Mouse (Mus musculus): ENCODE data around the gene Gm28035. TPM values are rescaled to one million over a fixed set of nuclear protein-coding genes. Genes with fewer than 3 reads are reported as not detected.

Gene Gm28035
- polyA plus RNA-seq, 1 experiment from 2014 or later: 0.10 TPM

- H3K27me3 ChIP-seq: no peaks in the 10 kb centered on the region
- H3K4me3 ChIP-seq: no peak overlapping the region
- no peak overlapping the region for H3K9ac ChIP-seq
- H3K4me1 ChIP-seq: peaks cover 49% of the 10 kb centered on the region
- H3K36me3 ChIP-seq: peaks cover 46% of the 10 kb centered on the region
- H3K9me3 ChIP-seq: no peaks in the 10 kb centered on the region
- no peak overlapping the region for H3K4me2 ChIP-seq
- 0 out of 2 replicates have a peak overlapping the region, but pooled peaks have one; percentile 2 for H3K27ac ChIP-seq
- 70% methylated on average over 4 of the region's 4 CpGs for WGBS
- no peak for ATAC-seq (ENCODE audit: insufficient number of reproducible peaks, low FRiP score, low TSS enrichment, low read depth)
These were observed 590 bp upstream of the Gm28035 start for GRCm38 (mm10) chr2:30239777-30240176.

DNA sequence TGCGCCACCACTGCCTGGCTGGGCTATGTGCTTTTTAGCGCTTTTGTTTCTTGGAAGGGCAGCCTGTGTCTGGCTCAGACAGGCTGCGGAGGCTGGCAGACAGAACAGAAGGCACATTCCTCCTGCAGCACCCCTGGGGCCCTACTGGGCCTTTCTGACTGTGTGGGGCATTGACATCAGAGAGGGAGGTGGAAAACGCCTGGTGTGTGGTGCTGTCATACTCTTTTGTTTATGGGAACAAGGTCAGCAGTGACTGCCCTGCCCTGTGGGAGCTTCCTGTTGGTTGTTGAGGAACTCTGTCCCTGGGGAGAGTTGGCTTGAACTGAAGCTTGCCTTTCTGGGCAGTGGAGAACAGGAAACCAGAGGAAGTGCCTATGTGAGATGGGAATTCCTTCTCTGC is 2.1 kb downstream of the Gm28035 start:
- H3K9ac ChIP-seq: no peak overlapping the region
- H3K4me3 ChIP-seq: no peak overlapping the region
- peaks cover 51% of the 10 kb centered on the region for H3K4me1 ChIP-seq
- H3K27me3 ChIP-seq: no peaks in the 10 kb centered on the region
- H3K4me2 ChIP-seq: no peak overlapping the region
- no peak overlapping the region for H3K27ac ChIP-seq
- no peaks in the 10 kb centered on the region for H3K9me3 ChIP-seq
- peaks cover 57% of the 10 kb centered on the region for H3K36me3 ChIP-seq
- WGBS: 49% methylated on average over 4 of the region's 4 CpGs
- ATAC-seq (ENCODE audit: insufficient number of reproducible peaks, low FRiP score, low TSS enrichment, low read depth): no peak

DNA sequence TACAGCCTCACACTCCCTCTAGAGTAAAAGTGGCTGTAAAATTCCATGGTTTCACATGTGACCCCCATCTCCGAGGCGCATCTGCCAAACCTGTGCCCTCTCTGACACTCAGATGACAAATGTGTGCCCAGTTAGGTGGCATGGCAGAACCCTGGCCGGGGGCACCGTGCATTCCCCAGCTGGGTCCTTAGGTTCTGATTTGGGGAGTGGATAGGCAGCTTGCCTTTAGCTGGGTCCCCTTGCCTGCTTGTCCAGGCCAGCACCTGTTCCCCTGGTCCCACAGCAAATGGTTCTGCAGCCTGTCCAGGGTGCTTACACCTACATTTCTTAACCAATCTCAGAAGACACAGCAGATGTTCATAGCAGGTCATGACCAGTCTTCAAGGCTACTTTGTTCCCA is 3.0 kb downstream of the Gm28035 start:
- no peak overlapping the region; the same call in 1 of the 2 replicates for H3K27ac ChIP-seq
- H3K9me3 ChIP-seq: no peaks in the 10 kb centered on the region
- no peak overlapping the region for H3K4me3 ChIP-seq
- peaks cover 50% of the 10 kb centered on the region for H3K4me1 ChIP-seq
- WGBS: 86% methylated on average over 4 of the region's 4 CpGs
- no peak overlapping the region for H3K9ac ChIP-seq
- H3K36me3 ChIP-seq: peaks cover 63% of the 10 kb centered on the region
- H3K27me3 ChIP-seq: no peaks in the 10 kb centered on the region
- no peak for ATAC-seq (ENCODE audit: insufficient number of reproducible peaks, low FRiP score, low TSS enrichment, low read depth)
- H3K4me2 ChIP-seq: no peak overlapping the region

DNA sequence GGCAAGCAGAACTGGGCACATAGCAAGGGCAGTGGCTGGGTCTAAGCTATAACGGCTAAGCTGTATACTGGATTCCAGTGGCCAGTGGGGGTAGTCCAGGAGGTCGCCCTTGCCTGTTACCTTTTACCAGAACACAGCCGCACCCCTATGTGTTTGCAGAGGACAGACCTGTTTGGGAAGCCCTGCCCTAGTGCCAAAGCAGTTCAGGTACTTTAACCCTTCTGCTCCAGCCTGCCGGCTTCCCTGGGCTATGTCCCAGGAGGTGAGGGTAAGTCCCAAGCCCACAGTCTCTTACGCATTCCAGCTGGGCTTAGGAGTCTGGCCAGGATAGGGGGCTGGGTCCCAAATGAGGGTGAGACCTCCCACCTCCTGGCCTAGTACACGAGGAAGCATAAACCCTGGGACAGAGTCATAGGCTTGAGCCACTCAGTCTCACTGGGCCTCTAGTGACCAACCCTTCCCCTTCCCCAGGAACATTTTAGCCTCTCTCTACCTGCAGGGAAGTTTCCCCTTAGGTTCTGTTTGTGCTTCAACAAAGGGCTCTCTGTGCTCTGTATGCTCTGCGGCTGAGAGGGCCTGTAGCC is 4.3 kb downstream of the Gm28035 start:
- ATAC-seq (ENCODE audit: insufficient number of reproducible peaks, low FRiP score, low TSS enrichment, low read depth): peak; percentile 64; the same call in 1 of the 2 replicates
- Histone ChIP-seq H3K9me3 (no peaks in the 10 kb centered on the region), H3K27ac (peak overlapping the region; percentile 70), H3K9ac (no peak overlapping the region), H3K4me3 (no peak overlapping the region), H3K27me3 (no peaks in the 10 kb centered on the region), H3K4me1 (peaks cover 39% of the 10 kb centered on the region), H3K4me2 (no peak overlapping the region), H3K36me3 (peaks cover 76% of the 10 kb centered on the region)
- 45% methylated on average over 7 of the region's 7 CpGs for WGBS

DNA sequence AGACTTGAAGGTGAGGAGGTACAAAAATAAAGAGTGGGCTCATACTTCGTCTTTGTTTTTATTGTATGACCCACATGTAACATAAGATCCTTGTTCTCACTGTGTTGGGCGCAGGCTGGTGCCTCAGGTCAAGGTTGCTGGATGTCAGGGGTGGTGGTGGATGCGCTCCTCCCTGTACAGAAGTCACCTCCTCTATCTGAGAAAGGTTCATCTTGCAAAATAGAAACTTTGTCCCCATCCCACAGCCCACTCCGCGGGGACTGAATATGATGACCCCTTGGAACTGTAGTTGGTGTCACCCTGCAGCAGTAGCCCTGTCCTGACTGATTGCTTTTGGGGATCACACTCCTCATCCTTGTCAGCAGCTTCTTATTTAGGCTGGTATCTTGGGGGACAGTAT is 6.7 kb downstream of the Gm28035 start:
- no peak overlapping the region for H3K27ac ChIP-seq
- no peaks in the 10 kb centered on the region for H3K9me3 ChIP-seq
- no peak overlapping the region for H3K4me3 ChIP-seq
- H3K27me3 ChIP-seq: no peaks in the 10 kb centered on the region
- H3K4me1 ChIP-seq: peaks cover 41% of the 10 kb centered on the region
- peaks cover 62% of the 10 kb centered on the region for H3K36me3 ChIP-seq
- no peak overlapping the region for H3K9ac ChIP-seq
- H3K4me2 ChIP-seq: no peak overlapping the region
- ATAC-seq (ENCODE audit: insufficient number of reproducible peaks, low FRiP score, low TSS enrichment, low read depth): no peak
- 92% methylated on average over 5 of the region's 5 CpGs for WGBS

- Histone ChIP-seq H3K27ac (no peak overlapping the region), H3K27me3 (no peaks in the 10 kb centered on the region), H3K9me3 (no peaks in the 10 kb centered on the region), H3K9ac (no peak overlapping the region), H3K36me3 (peaks cover 57% of the 10 kb centered on the region), H3K4me1 (peaks cover 41% of the 10 kb centered on the region), H3K4me2 (no peak overlapping the region), H3K4me3 (no peak overlapping the region)
- no peak for ATAC-seq (ENCODE audit: insufficient number of reproducible peaks, low FRiP score, low TSS enrichment, low read depth)
- WGBS: 78% methylated on average over 4 of the region's 4 CpGs
These were observed 7.3 kb downstream of the Gm28035 start for GRCm38 (mm10) chr2:30247681-30248080.

- Histone ChIP-seq H3K36me3 (peaks cover 43% of the 10 kb centered on the region), H3K27ac (no peak overlapping the region), H3K9ac (no peak overlapping the region), H3K27me3 (no peaks in the 10 kb centered on the region), H3K4me2 (no peak overlapping the region), H3K4me3 (no peak overlapping the region), H3K9me3 (no peaks in the 10 kb centered on the region), H3K4me1 (peaks cover 31% of the 10 kb centered on the region)
- WGBS: 99% methylated on average over 3 of the region's 3 CpGs
- no peak for ATAC-seq (ENCODE audit: insufficient number of reproducible peaks, low FRiP score, low TSS enrichment, low read depth)
These were observed 8.8 kb downstream of the Gm28035 start for GRCm38 (mm10) chr2:30249182-30249581.

DNA sequence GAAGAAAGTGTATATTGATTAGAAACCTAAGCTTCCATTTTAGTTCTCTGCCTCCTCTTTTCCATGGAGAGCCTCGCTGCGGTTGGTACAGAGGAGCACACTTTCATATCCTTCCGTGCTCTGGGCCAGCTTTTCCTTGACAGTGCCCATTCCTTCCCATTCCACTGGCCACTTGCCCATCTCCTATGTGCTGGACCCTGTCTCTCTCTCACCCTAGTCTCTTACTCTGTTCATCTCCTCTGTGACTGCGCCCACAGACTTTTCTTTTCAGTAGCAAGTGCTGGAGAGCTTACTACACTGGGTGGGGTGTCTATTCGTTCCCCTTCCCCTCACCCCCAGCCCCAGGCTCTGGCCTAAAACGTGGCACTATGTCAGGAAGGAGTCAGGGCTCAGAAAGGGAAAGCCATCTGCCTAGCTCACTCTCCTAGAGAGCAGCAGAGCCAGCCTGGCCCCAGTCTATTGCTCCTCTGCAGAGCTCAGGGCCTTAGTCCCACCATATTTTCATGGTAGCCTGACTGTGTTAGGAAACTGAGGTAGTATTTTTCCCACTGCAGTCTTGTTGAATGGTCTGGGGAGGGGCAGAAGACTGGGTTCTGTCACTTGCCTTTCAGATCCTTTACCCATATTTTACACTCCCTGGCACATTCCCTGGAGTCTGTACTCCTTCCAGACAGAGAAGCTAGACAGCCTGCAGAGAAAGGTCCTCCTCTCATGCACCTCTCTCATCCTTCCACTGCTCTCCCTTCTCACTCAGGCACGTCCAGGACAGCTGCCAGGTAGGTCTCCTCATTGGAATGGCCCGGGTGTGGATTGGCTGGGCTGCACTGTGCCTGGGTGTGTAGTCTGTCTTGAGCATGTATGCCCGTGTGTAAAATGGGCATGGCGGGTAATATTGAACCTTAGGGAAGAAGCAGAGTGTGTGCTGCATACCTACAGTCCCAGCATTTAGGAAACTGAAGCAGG is 10.1 kb downstream of the Gm28035 start:
- Histone ChIP-seq H3K27ac (0 out of 2 replicates have a peak overlapping the region, but pooled peaks have one; percentile 24), H3K9ac (no peak overlapping the region), H3K4me1 (peaks cover 21% of the 10 kb centered on the region), H3K4me2 (no peak overlapping the region), H3K9me3 (no peaks in the 10 kb centered on the region), H3K27me3 (no peaks in the 10 kb centered on the region), H3K36me3 (peaks cover 42% of the 10 kb centered on the region), H3K4me3 (no peak overlapping the region)
- ATAC-seq (ENCODE audit: insufficient number of reproducible peaks, low FRiP score, low TSS enrichment, low read depth): no peak
- WGBS: 86% methylated on average over 10 of the region's 10 CpGs

GRCm38 (mm10) chr2:30251417-30252104 is 11.2 kb downstream of the Gm28035 start:
- Histone ChIP-seq H3K36me3 (peaks cover 45% of the 10 kb centered on the region), H3K27me3 (no peaks in the 10 kb centered on the region), H3K4me2 (no peak overlapping the region), H3K4me3 (no peak overlapping the region), H3K9me3 (no peaks in the 10 kb centered on the region), H3K4me1 (peaks cover 16% of the 10 kb centered on the region), H3K27ac (peak overlapping the region; percentile 38), H3K9ac (no peak overlapping the region)
- 70% methylated on average over 5 of the region's 5 CpGs for WGBS
- 0 out of 2 replicates have a peak, but pooled peaks have one; percentile 30 for ATAC-seq (ENCODE audit: insufficient number of reproducible peaks, low FRiP score, low TSS enrichment, low read depth)

- Histone ChIP-seq H3K4me1 (peaks cover 16% of the 10 kb centered on the region), H3K9me3 (no peaks in the 10 kb centered on the region), H3K36me3 (peaks cover 53% of the 10 kb centered on the region), H3K27ac (no peak overlapping the region), H3K9ac (no peak overlapping the region), H3K27me3 (no peaks in the 10 kb centered on the region), H3K4me3 (no peak overlapping the region), H3K4me2 (no peak overlapping the region)
- 70% methylated on average over 3 of the region's 3 CpGs for WGBS
- no peak for ATAC-seq (ENCODE audit: insufficient number of reproducible peaks, low FRiP score, low TSS enrichment, low read depth)
These were observed 12.2 kb downstream of the Gm28035 start for GRCm38 (mm10) chr2:30252521-30252920.

DNA sequence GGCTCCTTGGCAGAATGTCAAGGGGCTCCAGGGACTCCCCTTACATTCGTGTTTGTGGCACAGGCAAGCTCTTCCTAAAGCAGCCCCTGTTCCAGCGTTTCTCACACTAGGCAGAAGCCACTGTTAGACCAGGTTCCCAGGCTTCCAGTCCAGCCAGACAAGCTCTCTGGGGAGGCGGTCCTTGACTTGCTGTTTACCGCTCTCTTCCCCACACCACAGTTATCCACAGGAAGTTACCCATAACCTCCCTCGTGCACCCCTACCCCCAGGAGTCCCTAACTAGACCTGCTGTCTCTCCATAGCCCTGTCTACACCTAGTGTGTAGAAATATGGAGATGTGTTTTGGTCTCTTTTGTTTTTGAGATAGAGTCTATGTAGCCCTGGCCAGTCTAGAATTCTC is 13.4 kb downstream of the Gm28035 start:
- Histone ChIP-seq H3K9me3 (no peaks in the 10 kb centered on the region), H3K27ac (no peak overlapping the region), H3K36me3 (peaks cover 56% of the 10 kb centered on the region), H3K27me3 (no peaks in the 10 kb centered on the region), H3K4me2 (no peak overlapping the region), H3K4me1 (peaks cover 22% of the 10 kb centered on the region), H3K9ac (no peak overlapping the region), H3K4me3 (no peak overlapping the region)
- ATAC-seq (ENCODE audit: insufficient number of reproducible peaks, low FRiP score, low TSS enrichment, low read depth): no peak
- WGBS: 76% methylated on average over 5 of the region's 5 CpGs

All from limb, embryonic 15.5 days (tissue).